12 mouse cellular contexts compared by ENCODE assay signal in genomic region chr7:117470243-117470802, GRCm38 (mm10).
A peak's percentile ranks its signal among the peaks of the same experiment; 100 is the strongest.
DNase-seq lines count a peak whose midpoint lies in the region; ATAC-seq and TF ChIP-seq lines count a peak whose summit lies in the region.
"Had no signal": no experiment of that assay in that cellular context is flagged by ENCODE, and none has a peak within 500 bp of the region (broad histone marks: within the 10 kb centered on the region; RNA-seq: fewer than 3 reads in every experiment).

No protein-coding gene starts in this region.

- no peak overlapping the region for H3K4me3 ChIP-seq in embryonic fibroblast, embryonic 13.5 days (ENCODE audit: insufficient read depth, low read length)
- H3K4me3 ChIP-seq in intestine, postnatal 0 days (ENCODE audit: low read depth, low read length): no peak overlapping the region
- no peak overlapping the region for H3K4me3 ChIP-seq in embryonic facial prominence, embryonic 10.5 days

- 14% methylated on average over 3 of the region's 3 CpGs for WGBS in intestine, postnatal 0 days
- 70% methylated on average over 3 of the region's 3 CpGs for WGBS in embryonic facial prominence, embryonic 10.5 days

- peak overlapping the region; percentile 17; the same call in 1 of the 2 replicates for H3K4me2 ChIP-seq in intestine, postnatal 0 days (replicated peaks; ENCODE audit: low read depth)
- H3K4me2 ChIP-seq: hindbrain, embryonic 14.5 days had no signal

- H3K4me1 ChIP-seq in embryonic fibroblast, embryonic 13.5 days (ENCODE audit: control insufficient read depth, insufficient read depth, low read length): peaks cover 38% of the 10 kb centered on the region
- peaks cover 9% of the 10 kb centered on the region for H3K4me1 ChIP-seq in intestine, postnatal 0 days (replicated peaks; ENCODE audit: control insufficient read depth, insufficient read depth, low read length)
- H3K4me1 ChIP-seq in embryonic facial prominence, embryonic 10.5 days: peaks cover 51% of the 10 kb centered on the region

- ATAC-seq in intestine, postnatal 0 days: peak; percentile 95

- peak overlapping the region; percentile 82 for H3K27ac ChIP-seq in embryonic fibroblast, embryonic 13.5 days (ENCODE audit: insufficient read depth, low read length)
- peak overlapping the region; percentile 68 for H3K27ac ChIP-seq in intestine, postnatal 0 days (ENCODE audit: low read depth, low read length)
- H3K27ac ChIP-seq in embryonic facial prominence, embryonic 10.5 days (replicated peaks): no peak overlapping the region
- H3K27ac ChIP-seq: hindbrain, embryonic 14.5 days had no signal

- no peaks in the 10 kb centered on the region for H3K36me3 ChIP-seq in intestine, postnatal 0 days (ENCODE audit: control insufficient read depth, insufficient read depth)
- no peaks in the 10 kb centered on the region for H3K36me3 ChIP-seq in embryonic facial prominence, embryonic 10.5 days (replicated peaks)

- no peak for TF ChIP-seq POLR2A in embryonic fibroblast, embryonic 13.5 days (IDR thresholded peaks at IDR 0.05; ENCODE audit: low read depth, low read length)

- no peak overlapping the region for H3K9ac ChIP-seq in intestine, postnatal 0 days (ENCODE audit: low read depth, low read length)
- H3K9ac ChIP-seq: hindbrain, embryonic 14.5 days had no signal

- H3K9me3 ChIP-seq in intestine, postnatal 0 days (ENCODE audit: control insufficient read depth): no peaks in the 10 kb centered on the region
- no peaks in the 10 kb centered on the region for H3K9me3 ChIP-seq in embryonic facial prominence, embryonic 10.5 days

- TF ChIP-seq CTCF in embryonic fibroblast, embryonic 13.5 days (IDR thresholded peaks at IDR 0.05; ENCODE audit: borderline replicate concordance, insufficient read depth, low read length): no peak
- no peak for TF ChIP-seq CTCF in intestine, postnatal 0 days (IDR thresholded peaks at IDR 0.05; ENCODE audit: low read depth)

- peak; percentile 45 for DNase-seq in gastrocnemius, adult 18-20 months (ENCODE audit: low spot score)
- no peak for DNase-seq in gastrocnemius, postnatal 10 days
- peak; percentile 66 for DNase-seq in 3134 (ENCODE audit: extremely low read depth, insufficient read length, low spot score)
- DNase-seq in thymus, postnatal 14 days: no peak
- no peak for DNase-seq in embryonic facial prominence, embryonic 10.5 days (ENCODE audit: low spot score)
- DNase-seq in embryo, embryonic 11 days: no peak
- DNase-seq: adrenal gland, postnatal 25 days; midbrain, embryonic 14.5 days; right cerebral cortex, adult 18-20 months had no signal

- H3K27me3 ChIP-seq in intestine, postnatal 0 days (replicated peaks; ENCODE audit: control insufficient read depth, insufficient read depth, low read length): no peaks in the 10 kb centered on the region
- H3K27me3 ChIP-seq in embryonic facial prominence, embryonic 10.5 days (replicated peaks; ENCODE audit: low read depth, poor library complexity, severe bottlenecking): no peaks in the 10 kb centered on the region

Comparison
In these comparisons a context has a peak if more than half of its experiments do, and no peak if none do; other contexts are left out.
1. DNase-seq: peak in gastrocnemius, adult 18-20 months (single experiment) and 3134 (single experiment); none in gastrocnemius, postnatal 10 days (single experiment), thymus, postnatal 14 days (single experiment), embryonic facial prominence, embryonic 10.5 days (single experiment) and embryo, embryonic 11 days (single experiment).